Mouse (Mus musculus): ENCODE measurements around the gene Gnb2. TPM values are rescaled to one million over a fixed set of nuclear protein-coding genes. Genes with fewer than 3 reads are reported as not detected.

The Gnb2 gene
- polyA plus RNA-seq, 2 experiments, result 460 to 770 TPM

- DNase-seq (ENCODE audit: low spot score) (no peak), ATAC-seq (ENCODE audit: low FRiP score, low read depth) (no peak)
- Histone ChIP-seq H3K4me1 (ENCODE audit: control insufficient read depth, insufficient read depth, low read length) (peaks cover 5% of the 10 kb centered on the region; the same call in 1 of the 2 replicates), H3K4me3 (replicated peaks; ENCODE audit: low read length) (no peak overlapping the region), H3K9me3 (ENCODE audit: control insufficient read depth, low read length) (no peaks in the 10 kb centered on the region), H3K36me3 (ENCODE audit: control insufficient read depth, insufficient read depth, low read length) (peaks cover 5% of the 10 kb centered on the region), H3K9ac (ENCODE audit: low read depth, low read length, severe bottlenecking) (no peak overlapping the region), H3K27ac (replicated peaks; ENCODE audit: low read depth, low read length) (no peak overlapping the region), H3K4me2 (replicated peaks; ENCODE audit: low read depth, low read length, severe bottlenecking) (no peak overlapping the region), H3K27me3 (ENCODE audit: control insufficient read depth, insufficient read depth, low read length) (no peaks in the 10 kb centered on the region)
- TF ChIP-seq POLR2A (IDR thresholded peaks at IDR 0.05; ENCODE audit: borderline replicate concordance, extremely low read depth, insufficient read depth, insufficient read length), result no peak
- WGBS, result 80% methylated on average over 3 of the region's 3 CpGs
Observed at GRCm38 (mm10) chr5:137534762-137535161, 1.5 kb upstream of the Gnb2 start.

- Histone ChIP-seq H3K36me3 (ENCODE audit: control insufficient read depth, insufficient read depth, low read length) (peaks cover 25% of the 10 kb centered on the region), H3K27me3 (ENCODE audit: control insufficient read depth, insufficient read depth, low read length) (no peaks in the 10 kb centered on the region), H3K9ac (ENCODE audit: low read depth, low read length, severe bottlenecking) (peak overlapping the region; percentile 84), H3K4me3 (replicated peaks; ENCODE audit: low read length) (peak overlapping the region; percentile 83), H3K4me1 (ENCODE audit: control insufficient read depth, insufficient read depth, low read length) (peaks cover 7% of the 10 kb centered on the region; the same call in 1 of the 2 replicates), H3K27ac (replicated peaks; ENCODE audit: low read depth, low read length) (peak overlapping the region; percentile 89), H3K4me2 (replicated peaks; ENCODE audit: low read depth, low read length, severe bottlenecking) (peak overlapping the region; percentile 93), H3K9me3 (ENCODE audit: control insufficient read depth, low read length) (no peaks in the 10 kb centered on the region)
- DNase-seq (ENCODE audit: low spot score) (no peak), ATAC-seq (ENCODE audit: low FRiP score, low read depth) (peak; percentile 6)
- 2% methylated on average over 9 of the region's 12 CpGs for WGBS
- no peak; the same call in 1 of the 2 replicates for TF ChIP-seq POLR2A (IDR thresholded peaks at IDR 0.05; ENCODE audit: borderline replicate concordance, extremely low read depth, insufficient read depth, insufficient read length)
Observed at GRCm38 (mm10) chr5:137532808-137533116, 548 bp downstream of the Gnb2 start.

GRCm38 (mm10) chr5:137532131-137532807, 1.0 kb downstream of the Gnb2 start:
- Histone ChIP-seq H3K4me2 (replicated peaks; ENCODE audit: low read depth, low read length, severe bottlenecking) (peak overlapping the region; percentile 93), H3K27me3 (ENCODE audit: control insufficient read depth, insufficient read depth, low read length) (no peaks in the 10 kb centered on the region), H3K9me3 (ENCODE audit: control insufficient read depth, low read length) (no peaks in the 10 kb centered on the region), H3K4me3 (replicated peaks; ENCODE audit: low read length) (peak overlapping the region; percentile 83), H3K4me1 (ENCODE audit: control insufficient read depth, insufficient read depth, low read length) (peaks cover 7% of the 10 kb centered on the region; the same call in 1 of the 2 replicates), H3K27ac (replicated peaks; ENCODE audit: low read depth, low read length) (peak overlapping the region; percentile 89), H3K9ac (ENCODE audit: low read depth, low read length, severe bottlenecking) (peak overlapping the region; percentile 84), H3K36me3 (ENCODE audit: control insufficient read depth, insufficient read depth, low read length) (peaks cover 30% of the 10 kb centered on the region)
- peak; percentile 26 for DNase-seq (ENCODE audit: low spot score)
- ATAC-seq (ENCODE audit: low FRiP score, low read depth), result no peak
- 1% methylated on average over 19 of the region's 19 CpGs for WGBS
- no peak for TF ChIP-seq POLR2A (IDR thresholded peaks at IDR 0.05; ENCODE audit: borderline replicate concordance, extremely low read depth, insufficient read depth, insufficient read length)

- TF ChIP-seq POLR2A (IDR thresholded peaks at IDR 0.05; ENCODE audit: borderline replicate concordance, extremely low read depth, insufficient read depth, insufficient read length), result no peak
- Histone ChIP-seq H3K9ac (ENCODE audit: low read depth, low read length, severe bottlenecking) (peak overlapping the region; percentile 84), H3K9me3 (ENCODE audit: control insufficient read depth, low read length) (no peaks in the 10 kb centered on the region), H3K36me3 (ENCODE audit: control insufficient read depth, insufficient read depth, low read length) (peaks cover 37% of the 10 kb centered on the region), H3K27me3 (ENCODE audit: control insufficient read depth, insufficient read depth, low read length) (no peaks in the 10 kb centered on the region), H3K4me2 (replicated peaks; ENCODE audit: low read depth, low read length, severe bottlenecking) (peak overlapping the region; percentile 93), H3K4me3 (replicated peaks; ENCODE audit: low read length) (peak overlapping the region; percentile 83), H3K27ac (replicated peaks; ENCODE audit: low read depth, low read length) (peak overlapping the region; percentile 89), H3K4me1 (ENCODE audit: control insufficient read depth, insufficient read depth, low read length) (peaks cover 7% of the 10 kb centered on the region; the same call in 1 of the 2 replicates)
- DNase-seq (ENCODE audit: low spot score) (peak; percentile 46), ATAC-seq (ENCODE audit: low FRiP score, low read depth) (no peak)
- WGBS, result under 1% methylated on average over 47 of the region's 51 CpGs
Observed at GRCm38 (mm10) chr5:137531414-137532130, 1.7 kb downstream of the Gnb2 start.

GRCm38 (mm10) chr5:137530588-137531413, 2.5 kb downstream of the Gnb2 start:
- Histone ChIP-seq H3K27me3 (ENCODE audit: control insufficient read depth, insufficient read depth, low read length) (no peaks in the 10 kb centered on the region), H3K27ac (replicated peaks; ENCODE audit: low read depth, low read length) (peak overlapping the region; percentile 89), H3K36me3 (ENCODE audit: control insufficient read depth, insufficient read depth, low read length) (peaks cover 44% of the 10 kb centered on the region), H3K9me3 (ENCODE audit: control insufficient read depth, low read length) (no peaks in the 10 kb centered on the region), H3K4me3 (replicated peaks; ENCODE audit: low read length) (peak overlapping the region; percentile 83), H3K4me2 (replicated peaks; ENCODE audit: low read depth, low read length, severe bottlenecking) (peak overlapping the region; percentile 93), H3K4me1 (ENCODE audit: control insufficient read depth, insufficient read depth, low read length) (peaks cover 7% of the 10 kb centered on the region; the same call in 1 of the 2 replicates), H3K9ac (ENCODE audit: low read depth, low read length, severe bottlenecking) (peak overlapping the region; percentile 84)
- peak; percentile 85 for DNase-seq (ENCODE audit: low spot score)
- WGBS, result under 1% methylated on average over 40 of the region's 46 CpGs
- TF ChIP-seq POLR2A (IDR thresholded peaks at IDR 0.05; ENCODE audit: borderline replicate concordance, extremely low read depth, insufficient read depth, insufficient read length), result no peak
- ATAC-seq (ENCODE audit: low FRiP score, low read depth), result peak; percentile 48

Data from limb, embryonic 14.5 days (tissue).